ENCODE assay signal across 9 mouse cellular contexts in genomic region chr5:93127722-93128121, GRCm38 (mm10). TPM values are rescaled to one million over a fixed set of nuclear protein-coding genes. Genes with fewer than 3 reads are reported as not detected.
DNase-seq lines count a peak whose midpoint lies in the region; ATAC-seq lines count a peak whose summit lies in the region.
"Had no signal": no experiment of that assay in that cellular context is flagged by ENCODE, and none has a peak within 500 bp of the region (broad histone marks: within the 10 kb centered on the region; RNA-seq: fewer than 3 reads in every experiment).

No protein-coding gene starts in this region.

- H3K36me3 ChIP-seq in forebrain, embryonic 12.5 days (replicated peaks): no peaks in the 10 kb centered on the region
- H3K36me3 ChIP-seq in midbrain, embryonic 12.5 days: no peaks in the 10 kb centered on the region
- H3K36me3 ChIP-seq: embryonic facial prominence, embryonic 12.5 days had no signal

- ATAC-seq in forebrain, embryonic 12.5 days (ENCODE audit: low FRiP score): peak; percentile 28
- ATAC-seq in midbrain, embryonic 12.5 days (ENCODE audit: low FRiP score, low read depth): peak; percentile 31; the same call in 1 of the 2 replicates

- peak overlapping the region; percentile 13; the same call in 1 of the 2 replicates for H3K9ac ChIP-seq in forebrain, embryonic 12.5 days
- peak overlapping the region; percentile 28; the same call in 1 of the 2 replicates for H3K9ac ChIP-seq in midbrain, embryonic 12.5 days (replicated peaks)
- H3K9ac ChIP-seq: embryonic facial prominence, embryonic 12.5 days had no signal

- H3K27ac ChIP-seq in forebrain, embryonic 12.5 days: peak overlapping the region; percentile 87
- H3K27ac ChIP-seq in midbrain, embryonic 12.5 days (replicated peaks): peak overlapping the region; percentile 82

- H3K4me1 ChIP-seq in forebrain, embryonic 12.5 days: peaks cover 86% of the 10 kb centered on the region
- H3K4me1 ChIP-seq in midbrain, embryonic 12.5 days: peaks cover 84% of the 10 kb centered on the region

- DNase-seq in left cerebral cortex, adult 18-20 months (ENCODE audit: low spot score in 2 of 2): peak; percentile 48 to 63
- no peak for DNase-seq in left cerebral cortex, adult 11 months (ENCODE audit: low spot score)
- DNase-seq in NIH3T3 (ENCODE audit: low read depth): peak; percentile 86
- DNase-seq in kidney, adult 9 months: peak; percentile 75
- no peak for DNase-seq in layer of hippocampus, adult 11-12 months (ENCODE audit: low spot score)
- no peak for DNase-seq in layer of hippocampus, postnatal 10 days (ENCODE audit: low spot score in 2 of 2)

- no peaks in the 10 kb centered on the region for H3K9me3 ChIP-seq in forebrain, embryonic 12.5 days
- no peaks in the 10 kb centered on the region for H3K9me3 ChIP-seq in midbrain, embryonic 12.5 days
- H3K9me3 ChIP-seq: embryonic facial prominence, embryonic 12.5 days had no signal

- peak overlapping the region; percentile 34 for H3K4me2 ChIP-seq in forebrain, embryonic 12.5 days
- H3K4me2 ChIP-seq in midbrain, embryonic 12.5 days (replicated peaks): peak overlapping the region; percentile 23
- H3K4me2 ChIP-seq: embryonic facial prominence, embryonic 12.5 days had no signal

- WGBS in forebrain, embryonic 12.5 days: 14% methylated on average over 3 of the region's 3 CpGs
- WGBS in midbrain, embryonic 12.5 days: 7% methylated on average over 3 of the region's 3 CpGs

- H3K27me3 ChIP-seq in forebrain, embryonic 12.5 days: no peaks in the 10 kb centered on the region
- H3K27me3 ChIP-seq in midbrain, embryonic 12.5 days: no peaks in the 10 kb centered on the region
- H3K27me3 ChIP-seq: embryonic facial prominence, embryonic 12.5 days had no signal

- H3K4me3 ChIP-seq in forebrain, embryonic 12.5 days (replicated peaks): no peak overlapping the region
- H3K4me3 ChIP-seq in midbrain, embryonic 12.5 days: no peak overlapping the region
- H3K4me3 ChIP-seq: embryonic facial prominence, embryonic 12.5 days had no signal

RNA-seq across cellular contexts. Expression of gene Sept11, which starts 34.5 kb away (rescaled TPM):
- 100 to 1,000 TPM; 180 to 181 TPM for total RNA-seq in left cerebral cortex, adult 18-20 months (2021)
- polyA plus RNA-seq in forebrain, embryonic 12.5 days (2016; fragmentation: Nextera tagmentation; extraction: Ambion mirVana): 302 and 335 TPM in 2 replicates
- 260 and 272 TPM in 2 replicates for polyA plus RNA-seq in midbrain, embryonic 12.5 days (2016; fragmentation: Nextera tagmentation; extraction: Ambion mirVana)
- total RNA-seq in layer of hippocampus, postnatal 10 days (2021): 100 to 1,000 TPM; 147 to 157 TPM

Comparison
In these comparisons a context has a peak if more than half of its experiments do, and no peak if none do; other contexts are left out.
1. DNase-seq: peak in left cerebral cortex, adult 18-20 months (2 of 2), NIH3T3 (single experiment) and kidney, adult 9 months (single experiment); none in left cerebral cortex, adult 11 months (single experiment), layer of hippocampus, adult 11-12 months (single experiment) and layer of hippocampus, postnatal 10 days (0 of 2).